Mouse (Mus musculus) erythroblast, embryonic 14.5 days (primary cell): Measurements from ENCODE around the gene Polg2.

ENCODE experiments used
- GATA1 ChIP-seq: IDR thresholded peaks from 2 replicates; pipeline ENCODE4 v1.6.1; 2012; ENCODE audit warnings: low read length, inconsistent platforms, mixed read lengths
- TAL1 ChIP-seq: IDR thresholded peaks from 3 replicates; pipeline ENCODE4 v1.6.1; 2012; ENCODE audit warnings: low read length, inconsistent platforms, mixed read lengths

DNA sequence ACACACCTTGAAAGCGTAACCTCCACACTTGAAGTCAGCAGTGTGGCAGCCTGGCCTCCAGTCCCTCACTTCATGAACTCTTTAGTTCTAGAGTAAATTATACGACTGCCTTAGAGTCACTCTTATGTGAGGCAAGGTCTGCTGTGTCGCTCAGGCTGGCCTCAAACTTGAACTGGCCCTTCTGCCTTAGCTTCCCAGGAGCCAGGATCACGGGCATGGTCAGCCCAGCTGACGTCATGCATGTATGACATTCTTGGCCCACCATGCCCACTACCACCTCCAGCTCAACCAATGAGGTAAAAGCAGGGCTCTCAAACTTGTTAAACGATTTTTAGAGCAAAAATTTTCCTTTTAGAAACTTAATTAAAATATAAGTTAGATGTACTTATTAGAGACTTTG is 42.1 kb upstream of the Polg2 start:
- TF ChIP-seq GATA1 (no peak), TAL1 (no peak)
